Mouse (Mus musculus) c-Kit-negative CD71-positive TER-119-positive erythroid progenitor cells, embryonic 14.5 days (primary cell): ENCODE results near the gene Myt1l.

Source experiments
- DNase-seq: peaks from one replicate; pipeline ENCODE4 v3.0.0-alpha.2; 2013; ENCODE audit warnings: low read depth, low spot score

Gene Myt1l

DNA sequence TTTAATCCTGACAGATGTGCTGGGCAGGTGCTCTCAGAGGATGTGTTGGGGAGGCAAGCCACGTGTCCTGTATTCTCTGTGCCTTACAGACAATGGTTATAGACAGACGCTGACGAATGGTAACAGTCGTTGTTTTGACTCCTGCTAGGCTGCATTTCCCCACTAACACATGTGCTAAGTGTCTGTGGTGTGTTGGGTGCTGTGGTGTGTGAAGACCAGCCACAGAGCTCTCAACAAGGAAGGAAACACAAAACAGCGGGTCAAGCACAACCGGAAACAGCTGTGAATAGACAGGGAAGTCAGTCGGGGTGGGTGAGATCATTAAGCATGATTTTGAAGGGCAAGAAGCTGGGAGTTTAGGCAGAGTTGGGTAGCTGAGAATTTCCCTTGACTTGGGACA lies 41.1 kb downstream of the Myt1l start:
- no peak for DNase-seq

DNA sequence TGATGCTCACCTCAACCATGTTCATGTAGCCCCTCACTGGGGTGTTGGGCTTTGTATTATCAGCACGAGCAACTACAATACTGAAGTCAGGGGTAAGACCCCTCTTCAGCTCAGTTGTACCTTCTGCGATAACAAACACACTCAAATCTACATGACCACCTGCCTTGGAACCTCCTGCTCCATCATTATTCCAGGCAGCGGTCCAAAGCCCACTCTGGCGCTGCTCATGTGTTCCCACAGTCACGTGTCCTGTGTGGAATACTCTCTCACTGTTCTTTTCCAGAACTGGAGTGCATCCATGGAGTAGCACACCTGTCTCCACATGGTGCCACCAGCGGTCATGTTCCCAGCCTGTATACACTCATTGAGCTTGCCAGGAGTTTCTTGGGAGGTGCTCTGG lies 42.2 kb downstream of the Myt1l start:
- DNase-seq = no peak

DNA sequence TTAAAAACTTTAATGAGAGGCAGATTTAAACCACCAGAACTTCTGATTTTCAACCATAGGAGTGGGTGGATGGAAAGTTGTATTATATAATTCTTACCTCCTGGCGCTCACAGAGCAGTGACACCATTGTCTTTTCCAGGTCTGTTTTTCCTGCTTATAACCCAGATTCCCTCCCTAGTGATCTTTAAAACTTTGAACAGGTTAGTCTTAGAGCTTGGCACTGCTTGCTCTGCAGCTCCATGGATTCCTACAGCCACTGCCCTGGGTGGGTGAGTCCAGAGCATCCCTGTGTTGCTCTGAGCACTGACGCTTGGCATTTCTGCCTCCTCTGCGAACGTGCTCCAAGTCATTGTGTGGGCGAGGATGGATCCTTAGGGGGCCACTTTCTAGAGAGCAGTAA lies 43.4 kb downstream of the Myt1l start:
- DNase-seq = no peak

DNA sequence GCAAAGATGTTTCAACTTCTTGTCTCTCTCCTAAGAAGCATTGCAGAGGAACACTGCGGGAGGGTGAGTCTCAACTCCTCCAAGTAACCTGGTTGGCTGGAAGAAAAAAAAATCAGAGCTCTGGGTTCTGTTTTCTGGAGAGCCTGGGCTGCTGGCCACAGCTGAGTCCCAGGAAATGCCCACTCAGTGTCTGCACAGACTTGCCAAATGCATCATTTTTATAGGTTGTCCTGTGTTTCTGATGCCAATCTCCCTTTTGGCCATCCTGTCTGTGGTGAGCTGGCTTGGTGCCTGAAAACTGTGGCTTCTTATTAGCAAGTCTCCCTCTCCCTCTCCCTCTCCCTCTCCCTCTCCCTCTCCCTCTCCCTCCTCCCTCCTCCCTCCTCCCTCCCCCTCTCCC lies 65.6 kb downstream of the Myt1l start:
- no peak for DNase-seq

DNA sequence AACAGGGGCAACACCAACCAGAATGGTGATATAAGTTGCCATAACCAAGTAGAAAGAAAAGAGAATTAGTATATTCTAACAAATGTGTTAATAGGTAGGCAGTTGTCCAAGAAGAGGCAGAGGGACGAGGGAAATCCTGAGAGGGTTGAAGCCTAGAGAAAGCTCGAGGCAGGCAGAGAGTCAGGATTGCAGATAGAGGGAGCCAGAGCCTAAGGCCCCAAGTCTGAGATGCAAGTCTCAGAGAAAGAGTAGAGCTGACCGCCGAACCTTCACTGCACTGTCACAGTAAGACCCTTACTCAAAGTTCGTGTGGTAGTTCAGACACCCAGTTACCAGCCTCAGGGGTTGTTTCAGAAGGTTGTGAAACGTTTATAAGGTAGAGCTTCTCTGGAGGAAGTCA lies 71.7 kb downstream of the Myt1l start:
- DNase-seq = no peak

DNA sequence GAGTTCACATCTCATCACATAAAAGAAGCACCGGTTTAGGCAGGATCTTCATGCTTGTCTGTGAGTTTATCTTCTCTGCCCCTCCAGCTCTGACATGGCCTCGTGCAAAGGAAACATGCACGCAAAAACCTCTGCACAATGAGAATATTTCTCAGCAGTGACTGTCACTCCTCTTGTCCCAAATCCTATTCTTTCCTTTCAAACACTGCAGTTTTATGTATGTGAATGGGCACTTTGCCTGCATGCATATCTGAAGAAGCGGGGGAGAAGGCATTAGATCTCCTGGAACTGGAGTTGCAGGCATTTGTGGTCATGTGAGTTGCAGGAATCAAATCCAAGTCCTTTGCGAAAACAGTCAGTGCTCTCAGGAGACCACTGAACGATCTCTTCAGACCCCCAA lies 73.0 kb downstream of the Myt1l start:
- DNase-seq = no peak

DNA sequence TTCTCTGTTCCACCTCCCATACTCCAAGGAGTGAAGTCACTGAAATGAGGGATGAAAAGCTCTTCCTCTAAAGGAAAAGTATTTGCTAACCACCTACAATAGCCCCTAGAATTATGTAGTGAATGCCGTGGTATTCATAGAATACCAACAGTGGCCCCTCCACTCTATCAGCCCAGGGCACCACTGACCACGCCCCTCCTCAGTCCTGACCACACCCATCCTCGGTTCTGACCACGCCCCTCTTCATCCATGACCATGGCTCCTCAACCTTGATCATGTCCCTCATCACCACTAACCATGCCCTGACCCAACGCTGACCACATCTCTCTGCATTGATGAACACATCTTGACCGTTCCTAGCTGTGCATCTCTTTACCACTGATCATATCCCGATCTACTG lies 76.5 kb downstream of the Myt1l start:
- no peak for DNase-seq

DNA sequence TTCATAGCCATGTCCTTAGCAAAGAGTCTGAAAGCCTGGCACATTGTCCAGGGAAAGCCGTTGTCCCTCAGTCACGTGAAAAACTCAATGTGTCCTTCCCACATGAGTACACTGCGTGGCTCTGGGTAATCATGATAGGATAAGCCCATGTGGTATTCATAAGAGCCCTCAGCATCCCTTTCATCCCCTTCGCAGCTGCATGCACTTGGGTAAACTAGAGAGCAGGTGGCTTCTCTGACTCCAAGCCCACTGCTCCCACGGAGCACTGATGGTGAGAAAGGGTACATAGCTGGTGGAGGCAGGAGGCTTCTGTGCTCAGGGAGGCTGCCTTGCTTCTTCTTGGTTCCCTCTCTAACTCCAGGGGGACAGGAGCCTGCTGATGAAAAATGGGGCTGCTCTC lies 76.9 kb downstream of the Myt1l start:
- no peak for DNase-seq

DNA sequence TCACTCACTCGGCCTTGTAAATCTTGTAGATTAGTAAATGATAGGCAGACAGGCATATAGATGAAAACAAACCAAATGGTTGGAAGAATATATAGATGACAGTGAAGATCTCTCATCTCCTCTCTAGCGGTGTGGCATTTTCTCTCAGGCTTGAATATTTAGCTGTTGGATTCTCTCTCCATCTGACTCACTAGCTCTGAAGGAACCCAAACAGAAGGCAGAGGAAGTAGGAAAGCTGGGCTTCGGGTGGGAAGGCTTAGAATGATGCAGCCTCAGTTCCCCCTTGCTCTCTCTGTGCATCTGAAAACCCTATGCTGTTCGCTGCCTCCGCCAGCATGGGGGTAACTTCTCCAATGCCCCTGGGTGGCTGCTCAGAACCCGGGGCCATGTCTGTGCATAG lies 78.0 kb downstream of the Myt1l start:
- DNase-seq = no peak

DNA sequence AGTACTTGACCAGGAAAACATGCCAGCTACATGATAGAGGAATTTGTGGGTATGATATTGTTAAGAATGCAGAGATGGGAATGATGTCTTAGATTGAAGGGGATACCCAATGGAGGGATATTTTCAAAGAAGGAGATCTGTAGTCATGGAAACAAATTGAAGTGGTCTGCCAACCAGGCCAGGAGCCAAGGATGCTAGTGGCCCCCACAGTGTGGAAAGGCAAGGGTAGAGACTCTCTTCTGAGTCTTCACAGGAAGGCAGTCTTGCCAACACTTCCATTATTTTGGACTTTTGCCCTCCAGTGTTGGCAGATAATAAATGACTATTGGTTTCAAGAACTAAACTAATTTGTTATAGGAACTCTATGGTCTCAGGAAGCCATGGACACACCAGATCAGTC lies 89.6 kb downstream of the Myt1l start:
- DNase-seq = no peak

DNA sequence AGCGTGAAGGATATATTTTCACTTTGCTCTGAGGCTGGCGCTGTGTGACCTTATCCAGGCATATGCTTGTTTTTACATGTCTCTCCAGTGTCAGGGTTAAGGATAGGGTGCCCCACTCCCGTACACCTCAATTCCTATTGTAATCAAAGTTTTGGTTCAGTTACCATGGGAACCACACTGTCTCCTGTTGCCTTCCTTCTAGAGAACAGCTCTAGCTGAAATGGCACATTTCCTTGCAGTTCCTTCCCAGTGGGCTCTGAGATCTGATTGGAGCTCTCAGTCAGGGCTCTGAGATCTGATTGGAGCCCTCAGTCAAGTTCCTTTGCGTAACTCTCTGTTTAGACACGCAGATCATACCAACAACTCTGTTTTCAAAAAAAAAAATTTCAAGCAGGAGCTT lies 93.3 kb downstream of the Myt1l start:
- DNase-seq = no peak

DNA sequence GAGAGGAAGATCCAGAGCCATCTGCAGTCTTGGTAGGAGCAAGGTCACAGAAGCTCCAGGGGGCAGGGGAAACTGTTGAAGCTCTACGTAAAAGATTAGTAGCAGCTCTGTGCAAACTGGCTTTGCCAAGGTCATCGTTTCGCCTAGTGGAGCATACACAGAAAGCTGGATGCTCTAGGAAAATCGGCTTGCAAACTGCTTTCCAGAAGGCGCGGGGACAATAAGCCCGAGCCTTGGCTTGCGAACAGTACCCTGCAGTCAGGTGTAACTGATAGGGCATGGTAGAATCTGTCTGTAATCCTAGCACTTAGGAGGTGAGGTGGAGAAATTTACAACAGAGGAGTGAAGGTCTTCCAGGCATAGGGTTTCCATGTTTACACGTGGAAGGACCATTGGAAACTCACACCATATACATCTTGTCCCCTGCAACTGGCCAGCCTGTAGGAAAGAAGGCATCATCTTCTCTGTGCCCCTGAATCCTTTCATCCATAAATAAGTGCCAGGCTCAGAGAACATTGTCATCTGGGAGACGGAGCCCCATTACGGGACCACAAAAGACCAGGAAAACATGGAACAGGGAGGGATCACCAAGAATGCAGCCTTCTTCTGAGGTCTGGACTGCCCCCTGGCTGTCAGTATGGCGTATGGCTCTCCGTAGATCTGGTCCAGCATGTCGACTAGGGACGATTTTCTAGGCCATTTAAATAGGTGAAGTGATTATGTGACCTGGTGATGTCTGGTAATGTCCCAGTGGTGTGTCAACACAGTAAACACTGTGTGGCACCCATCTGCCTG lies 100.0 kb downstream of the Myt1l start:
- DNase-seq = no peak

DNA sequence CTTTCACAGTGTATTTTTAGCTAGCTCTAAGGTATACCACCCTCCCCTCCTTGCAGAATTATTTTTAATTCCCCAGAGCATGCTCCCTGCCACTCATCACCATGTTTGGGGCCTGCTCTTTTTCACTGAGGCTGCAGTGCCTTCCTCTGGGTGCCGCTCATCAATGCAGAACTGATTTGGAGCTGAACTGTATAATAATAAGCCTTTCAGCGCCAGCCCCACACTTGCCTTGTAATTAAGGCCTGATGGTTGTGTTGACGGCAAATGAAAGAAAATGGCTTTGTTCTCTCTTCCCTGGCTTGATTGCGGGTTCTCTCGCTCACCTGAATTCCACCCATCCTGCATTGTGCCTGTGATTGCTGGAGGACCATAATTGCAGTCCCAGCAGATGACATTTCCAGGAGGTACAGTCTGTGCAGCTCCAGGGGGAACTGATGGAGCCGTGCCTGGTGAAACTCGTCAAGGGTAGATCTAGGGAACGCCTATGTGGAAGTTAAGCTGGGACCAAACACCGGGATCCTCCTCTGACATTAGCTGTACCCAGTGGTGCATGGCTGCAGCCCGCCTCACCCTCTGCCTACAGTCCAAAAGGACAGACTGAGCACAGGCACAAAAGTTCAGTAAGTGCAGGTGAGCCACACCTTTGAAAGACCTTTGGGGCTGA lies 101.8 kb downstream of the Myt1l start:
- DNase-seq = no peak

DNA sequence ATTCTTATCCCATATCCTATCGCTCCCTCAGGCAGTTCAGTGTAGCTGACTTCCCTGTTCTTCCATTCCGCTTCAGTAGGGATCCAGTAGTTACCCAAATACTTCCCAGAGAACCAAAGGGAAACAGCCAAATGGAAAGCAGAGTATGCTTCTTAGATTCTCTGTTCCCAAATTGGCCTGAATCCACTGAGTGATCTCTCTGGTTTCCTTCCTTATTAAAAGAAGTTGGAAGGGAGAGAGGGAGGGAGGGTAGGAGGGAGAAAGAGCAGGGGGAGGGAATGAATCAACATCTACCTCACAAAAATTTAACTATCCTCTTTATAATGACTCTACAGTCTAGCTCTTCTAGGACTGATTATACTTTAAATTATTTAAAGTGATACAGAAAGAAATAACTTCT lies 106.3 kb downstream of the Myt1l start:
- no peak for DNase-seq

DNA sequence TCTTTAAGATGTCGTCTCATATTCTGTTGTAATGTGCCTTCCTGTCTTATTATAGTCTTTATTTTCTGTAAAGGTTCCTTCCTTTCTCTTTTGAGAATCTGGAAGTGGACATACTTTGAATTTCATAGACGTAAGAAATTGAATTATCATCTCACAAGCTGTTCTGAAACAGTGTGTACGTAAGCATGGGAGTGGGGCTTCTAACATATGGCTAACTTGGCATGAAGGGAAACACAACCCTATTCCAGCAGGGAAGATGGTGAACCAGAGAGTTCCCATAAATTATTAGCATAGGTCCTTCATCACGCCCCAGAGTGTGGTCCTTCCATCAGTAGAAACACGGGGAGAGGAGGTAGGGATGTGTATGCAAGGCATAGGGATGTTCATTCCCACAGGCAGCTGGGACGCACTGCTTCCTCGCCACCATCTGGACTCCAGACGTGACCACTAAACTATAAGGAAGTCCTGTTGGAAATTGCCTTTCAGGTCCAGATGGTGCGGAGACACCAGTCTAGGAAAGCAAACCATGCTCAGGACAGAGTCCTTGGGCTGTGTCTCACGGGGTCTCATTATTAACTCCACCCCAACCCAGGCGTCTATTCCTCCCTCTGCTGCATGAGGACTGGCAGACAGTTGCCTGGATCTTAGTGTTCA lies 111.5 kb downstream of the Myt1l start:
- DNase-seq = no peak

DNA sequence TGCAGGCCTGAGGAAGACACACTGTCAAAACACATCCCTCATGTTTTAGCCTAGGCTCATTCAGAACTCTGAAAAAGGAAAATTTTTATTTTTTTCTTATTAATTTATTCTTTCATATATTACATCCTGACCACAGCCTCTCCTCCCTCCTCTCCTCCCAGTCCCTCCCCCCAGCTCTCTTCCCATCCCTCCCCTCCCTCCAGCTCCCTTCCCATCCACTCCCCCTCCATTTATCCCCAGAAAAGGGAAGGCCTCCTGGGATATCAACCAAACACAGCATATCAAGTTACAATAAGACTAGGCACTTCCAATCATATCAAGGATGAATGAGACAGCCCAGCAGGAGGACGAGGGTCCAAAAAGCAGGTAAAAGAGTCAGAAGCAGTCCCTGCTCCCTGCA lies 112.0 kb downstream of the Myt1l start:
- DNase-seq = no peak

DNA sequence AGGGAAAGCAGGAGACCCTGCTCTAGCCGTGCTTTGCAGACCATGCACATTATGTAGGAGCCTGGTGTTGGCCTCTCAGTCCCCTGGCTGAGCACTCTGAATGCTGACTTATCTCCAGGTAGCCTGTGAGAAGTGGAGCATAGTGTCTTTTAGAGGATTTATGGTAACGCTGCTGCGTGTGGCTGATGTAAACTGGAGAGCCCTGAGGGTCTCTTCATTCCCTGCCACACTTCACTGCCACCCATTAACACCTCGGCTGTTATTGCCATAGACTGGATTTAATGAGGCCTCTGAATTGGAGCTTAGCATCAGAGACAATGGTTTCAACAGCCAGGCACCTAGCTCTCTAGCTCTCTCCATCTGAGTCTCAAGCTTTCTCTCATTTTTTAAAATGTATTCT lies 114.7 kb downstream of the Myt1l start:
- no peak for DNase-seq

DNA sequence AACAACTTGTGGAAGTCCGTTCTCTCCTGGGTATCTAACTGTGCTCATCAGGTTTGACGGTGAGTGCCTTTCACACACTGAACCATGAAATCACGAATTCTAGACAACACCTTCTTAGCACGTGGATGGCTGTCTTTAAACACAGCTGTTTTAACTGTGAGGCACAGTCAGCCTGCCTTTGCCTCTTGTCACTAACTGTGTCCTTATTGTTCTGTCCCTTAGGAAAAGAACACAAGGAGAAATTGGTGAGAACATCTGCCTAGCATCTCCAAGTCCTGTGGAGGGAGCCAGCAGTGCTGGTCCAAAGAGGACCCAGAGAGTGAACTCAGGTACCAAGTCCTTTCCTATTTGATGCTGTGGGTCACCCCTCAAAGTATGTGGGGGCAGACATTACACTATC lies 115.9 kb downstream of the Myt1l start:
- no peak for DNase-seq

DNA sequence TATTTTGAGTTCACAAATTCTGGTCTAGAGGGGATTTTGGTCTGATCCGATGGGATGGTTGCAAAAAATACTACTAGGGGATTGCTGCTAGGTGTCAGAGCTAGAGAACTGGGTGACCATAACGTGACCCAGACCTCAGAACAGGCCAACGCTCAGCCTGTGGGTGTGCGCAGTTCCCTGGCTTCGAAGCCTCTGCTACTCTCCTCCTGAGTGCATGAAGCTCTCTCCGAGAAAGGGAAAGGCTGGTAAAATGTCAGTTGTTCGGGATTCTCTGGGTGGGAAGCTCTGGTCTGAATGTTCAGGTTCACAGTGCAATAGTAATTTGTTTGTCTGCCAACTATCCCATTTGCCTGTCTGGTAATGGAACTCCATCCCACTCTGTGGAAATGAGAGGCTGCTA lies 116.5 kb downstream of the Myt1l start:
- DNase-seq = no peak

DNA sequence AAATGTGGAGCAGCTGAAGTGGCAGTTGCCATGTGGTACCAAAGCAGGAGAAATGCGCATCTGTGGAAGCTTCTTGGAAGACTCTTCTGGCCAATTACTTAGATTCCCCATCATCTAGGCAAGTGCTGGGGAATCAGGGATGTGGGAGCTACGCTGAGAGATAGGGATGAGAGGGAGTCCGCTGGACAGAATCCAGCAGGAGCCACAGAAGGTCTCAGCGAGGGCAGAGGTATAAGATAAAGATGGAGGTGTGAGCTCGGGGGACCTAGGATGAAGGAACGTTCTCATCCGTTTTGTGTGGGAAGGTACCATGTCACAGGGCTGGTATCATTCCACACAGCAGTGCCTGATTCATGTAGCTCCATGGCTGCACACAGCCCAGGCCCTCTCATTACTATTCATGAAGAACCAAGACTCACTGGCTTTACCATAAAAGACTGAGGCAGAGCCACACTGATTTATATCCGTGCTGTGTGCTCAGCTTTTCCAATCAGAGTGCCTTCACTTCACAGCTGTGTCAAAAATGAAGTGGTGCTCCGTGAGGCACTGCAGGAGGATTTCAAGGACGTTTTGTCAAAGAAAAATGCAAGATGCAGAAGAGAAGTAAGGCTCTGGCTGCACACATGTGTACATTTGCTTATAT lies 121.4 kb downstream of the Myt1l start:
- no peak for DNase-seq

DNA sequence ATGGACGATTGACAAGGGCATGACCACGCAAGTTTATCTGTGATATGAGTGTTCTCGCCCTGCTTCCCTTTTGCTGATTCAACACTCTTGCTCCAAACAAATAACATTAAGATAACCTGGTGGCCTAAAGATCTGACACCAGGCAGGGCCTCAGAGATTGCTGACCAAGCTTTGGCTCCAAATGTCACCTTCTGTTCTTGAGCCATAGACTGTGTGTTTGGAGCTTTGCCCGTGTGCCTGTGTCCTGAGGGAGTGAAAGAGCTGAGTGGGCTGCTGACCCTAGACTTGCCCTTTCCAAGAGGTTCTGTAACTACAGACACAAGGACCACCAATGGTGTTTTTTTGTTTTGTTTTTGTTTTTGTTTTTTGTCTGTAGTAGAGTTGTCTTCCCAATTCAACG lies 124.3 kb downstream of the Myt1l start:
- no peak for DNase-seq

DNA sequence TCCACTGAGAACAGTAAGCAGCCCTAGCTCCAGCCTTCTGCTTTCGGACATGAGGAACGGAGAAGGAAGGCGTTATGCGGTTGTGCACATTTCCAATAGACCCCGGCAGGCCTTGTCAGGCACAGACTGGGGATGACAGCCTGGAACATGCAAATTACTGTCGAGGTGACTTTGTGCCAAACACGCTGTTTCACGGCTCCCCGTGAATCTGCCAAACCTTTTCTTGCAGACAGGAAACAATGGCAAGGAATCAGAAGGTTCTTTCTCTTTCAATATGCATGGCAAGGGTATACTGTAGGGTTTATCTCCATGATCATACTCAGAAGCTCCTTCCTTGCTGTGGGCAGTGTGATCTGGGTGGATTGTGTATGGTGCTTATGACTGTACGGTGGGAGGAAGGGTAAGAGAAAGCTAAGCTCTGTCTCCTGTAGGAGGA lies 127.0 kb downstream of the Myt1l start:
- DNase-seq = no peak

DNA sequence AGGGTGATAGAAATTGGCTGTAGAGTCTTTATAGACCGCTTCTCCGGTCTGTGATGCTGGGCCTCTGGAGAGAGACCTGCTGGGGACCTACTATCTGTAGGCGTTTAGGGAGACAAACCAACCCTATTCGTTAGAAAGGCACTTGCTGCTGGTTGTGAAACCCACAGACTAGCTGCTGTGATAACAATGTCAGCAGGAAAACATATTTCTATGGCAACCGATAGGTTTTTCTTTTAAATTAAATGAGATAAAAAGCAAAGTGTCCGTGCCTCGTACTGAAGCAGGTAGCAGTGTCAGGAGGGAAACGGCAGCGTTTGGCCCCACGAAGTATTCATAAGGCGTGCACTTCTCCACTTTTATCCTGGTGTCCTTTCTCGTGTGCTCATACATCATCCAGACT lies 127.5 kb downstream of the Myt1l start:
- no peak for DNase-seq
